Mouse (Mus musculus) midbrain, embryonic 15.5 days (tissue): ENCODE data around the gene Tpst2. TPM values are rescaled to one million over a fixed set of nuclear protein-coding genes. Genes with fewer than 3 reads are reported as not detected.

Source experiments
- ATAC-seq: fragments of 200-750 bp; cut with Nextera tagmentation; replicated peaks from 2 replicates; pipeline ENCODE4 v1.8.0; 2017; ENCODE audit warnings: moderate TSS enrichment
- H3K27ac ChIP-seq: fragments of 300-500 bp; sonication (generic); 2 replicates; pipeline ENCODE4 v1.5.1; 2015; ENCODE audit warnings: mild to moderate bottlenecking, inconsistent platforms
- H3K27me3 ChIP-seq: fragments of 300-500 bp; sonication (generic); replicated peaks from 2 replicates; pipeline ENCODE4 v1.6.1; 2015; ENCODE audit warnings: inconsistent platforms
- H3K36me3 ChIP-seq: fragments of 300-500 bp; sonication (generic); replicated peaks from 2 replicates; pipeline ENCODE4 v1.6.1; 2015; ENCODE audit warnings: inconsistent platforms
- H3K4me1 ChIP-seq: fragments of 300-500 bp; sonication (generic); 2 replicates; pipeline ENCODE4 v1.6.1; 2015; ENCODE audit warnings: inconsistent platforms
- H3K4me2 ChIP-seq: fragments of 300-500 bp; sonication (generic); 2 replicates; pipeline ENCODE4 v1.6.1; 2015; ENCODE audit warnings: inconsistent platforms, mild to moderate bottlenecking, moderate library complexity
- H3K4me3 ChIP-seq: fragments of 300-500 bp; sonication (generic); 2 replicates; pipeline ENCODE4 v1.5.1; 2015; ENCODE audit warnings: mild to moderate bottlenecking, inconsistent platforms
- H3K9ac ChIP-seq: fragments of 300-500 bp; sonication (generic); 2 replicates; pipeline ENCODE4 v1.6.1; 2015; ENCODE audit warnings: mild to moderate bottlenecking, inconsistent platforms
- H3K9me3 ChIP-seq: fragments of 300-500 bp; sonication (generic); 2 replicates; pipeline ENCODE4 v1.6.1; 2016; ENCODE audit warnings: inconsistent platforms
- WGBS: fragments of 180-500 bp; shearing (Covaris S2); methylation state at CpG from one replicate; pipeline ENCODE4 v1.1.7; 2015; ENCODE audit warnings: mixed read lengths; 5-methylcytosine and 5-hydroxymethylcytosine counted together
- polyA plus RNA-seq: library from polyadenylated mRNA; unstranded; fragments of >200 nt; fragmentation: Nextera tagmentation; extraction: Ambion mirVana; gene quantifications from 2 replicates; pipeline ENCODE4 v1.2.1, GENCODE M21; 2015

Tpst2 gene
- polyA plus RNA-seq, 1 experiment from 2014 or later: 29.4 TPM

GRCm38 (mm10) chr5:112276907-112277348 is 437 bp downstream of the Tpst2 start:
- peak; percentile 37 for ATAC-seq
- H3K4me3 ChIP-seq: peak overlapping the region; percentile 80
- H3K4me2 ChIP-seq: peak overlapping the region; percentile 95
- H3K36me3 ChIP-seq: no peaks in the 10 kb centered on the region
- H3K4me1 ChIP-seq: peaks cover 23% of the 10 kb centered on the region
- H3K27me3 ChIP-seq: no peaks in the 10 kb centered on the region
- H3K27ac ChIP-seq: peak overlapping the region; percentile 85
- under 1% methylated on average over 24 of the region's 24 CpGs for WGBS
- H3K9me3 ChIP-seq: no peaks in the 10 kb centered on the region
- H3K9ac ChIP-seq: peak overlapping the region; percentile 49

- H3K4me1 ChIP-seq: peaks cover 23% of the 10 kb centered on the region
- H3K9ac ChIP-seq: no peak overlapping the region
- no peak overlapping the region for H3K4me3 ChIP-seq
- no peak overlapping the region for H3K27ac ChIP-seq
- ATAC-seq: no peak
- no peaks in the 10 kb centered on the region for H3K27me3 ChIP-seq
- H3K9me3 ChIP-seq: no peaks in the 10 kb centered on the region
- peak overlapping the region; percentile 95; the same call in 1 of the 2 replicates for H3K4me2 ChIP-seq
- WGBS: 89% methylated on average over 11 of the region's 11 CpGs
- H3K36me3 ChIP-seq: no peaks in the 10 kb centered on the region
These were observed 1.5 kb downstream of the Tpst2 start for GRCm38 (mm10) chr5:112277906-112278470.

GRCm38 (mm10) chr5:112279181-112280021 is 2.9 kb downstream of the Tpst2 start:
- Histone ChIP-seq H3K27me3 (no peaks in the 10 kb centered on the region), H3K27ac (no peak overlapping the region), H3K4me3 (no peak overlapping the region), H3K9ac (no peak overlapping the region), H3K4me2 (no peak overlapping the region), H3K4me1 (peaks cover 23% of the 10 kb centered on the region), H3K36me3 (no peaks in the 10 kb centered on the region), H3K9me3 (no peaks in the 10 kb centered on the region)
- WGBS: 93% methylated on average over 17 of the region's 17 CpGs
- no peak for ATAC-seq

GRCm38 (mm10) chr5:112280151-112280550 is 3.7 kb downstream of the Tpst2 start:
- Histone ChIP-seq H3K4me2 (no peak overlapping the region), H3K27me3 (no peaks in the 10 kb centered on the region), H3K36me3 (no peaks in the 10 kb centered on the region), H3K27ac (no peak overlapping the region), H3K4me1 (peaks cover 23% of the 10 kb centered on the region), H3K4me3 (no peak overlapping the region), H3K9ac (no peak overlapping the region), H3K9me3 (no peaks in the 10 kb centered on the region)
- 90% methylated on average over 7 of the region's 7 CpGs for WGBS
- ATAC-seq: no peak

- Histone ChIP-seq H3K27me3 (no peaks in the 10 kb centered on the region), H3K4me2 (no peak overlapping the region), H3K36me3 (no peaks in the 10 kb centered on the region), H3K4me3 (no peak overlapping the region), H3K9me3 (no peaks in the 10 kb centered on the region), H3K27ac (no peak overlapping the region), H3K4me1 (peaks cover 20% of the 10 kb centered on the region), H3K9ac (no peak overlapping the region)
- ATAC-seq: no peak
- WGBS: 62% methylated on average over 15 of the region's 15 CpGs
These were observed 4.6 kb downstream of the Tpst2 start for GRCm38 (mm10) chr5:112280863-112281660.

- no peaks in the 10 kb centered on the region for H3K36me3 ChIP-seq
- peaks cover 20% of the 10 kb centered on the region for H3K4me1 ChIP-seq
- H3K9ac ChIP-seq: no peak overlapping the region
- no peak overlapping the region for H3K27ac ChIP-seq
- H3K4me2 ChIP-seq: no peak overlapping the region
- no peaks in the 10 kb centered on the region for H3K9me3 ChIP-seq
- no peak for ATAC-seq
- H3K27me3 ChIP-seq: no peaks in the 10 kb centered on the region
- no peak overlapping the region for H3K4me3 ChIP-seq
- WGBS: 93% methylated on average over 4 of the region's 4 CpGs
These were observed 5.2 kb downstream of the Tpst2 start for GRCm38 (mm10) chr5:112281676-112282075.

GRCm38 (mm10) chr5:112282123-112282779 is 5.8 kb downstream of the Tpst2 start:
- 80% methylated on average over 6 of the region's 6 CpGs for WGBS
- H3K27ac ChIP-seq: no peak overlapping the region
- no peaks in the 10 kb centered on the region for H3K27me3 ChIP-seq
- no peak for ATAC-seq
- H3K4me3 ChIP-seq: no peak overlapping the region
- H3K4me1 ChIP-seq: peaks cover 17% of the 10 kb centered on the region
- H3K4me2 ChIP-seq: no peak overlapping the region
- H3K36me3 ChIP-seq: no peaks in the 10 kb centered on the region
- H3K9me3 ChIP-seq: no peaks in the 10 kb centered on the region
- no peak overlapping the region for H3K9ac ChIP-seq

GRCm38 (mm10) chr5:112282780-112283482 is 6.4 kb downstream of the Tpst2 start:
- no peak for ATAC-seq
- Histone ChIP-seq H3K4me1 (peaks cover 10% of the 10 kb centered on the region), H3K27ac (no peak overlapping the region), H3K4me3 (no peak overlapping the region), H3K9ac (no peak overlapping the region), H3K9me3 (no peaks in the 10 kb centered on the region), H3K36me3 (no peaks in the 10 kb centered on the region), H3K27me3 (no peaks in the 10 kb centered on the region), H3K4me2 (no peak overlapping the region)
- WGBS: 76% methylated on average over 9 of the region's 9 CpGs

GRCm38 (mm10) chr5:112283543-112284202 is 7.2 kb downstream of the Tpst2 start:
- no peaks in the 10 kb centered on the region for H3K36me3 ChIP-seq
- H3K9me3 ChIP-seq: no peaks in the 10 kb centered on the region
- WGBS: 72% methylated on average over 10 of the region's 10 CpGs
- H3K4me2 ChIP-seq: no peak overlapping the region
- 0 out of 2 replicates have a peak, but pooled peaks cover 8% of the 10 kb centered on the region for H3K4me1 ChIP-seq
- no peak overlapping the region for H3K4me3 ChIP-seq
- no peak for ATAC-seq
- no peak overlapping the region for H3K27ac ChIP-seq
- H3K9ac ChIP-seq: no peak overlapping the region
- H3K27me3 ChIP-seq: no peaks in the 10 kb centered on the region

GRCm38 (mm10) chr5:112284203-112284582 is 7.7 kb downstream of the Tpst2 start:
- H3K9ac ChIP-seq: no peak overlapping the region
- no peak for ATAC-seq
- H3K9me3 ChIP-seq: no peaks in the 10 kb centered on the region
- H3K4me2 ChIP-seq: no peak overlapping the region
- WGBS: 74% methylated on average over 7 of the region's 7 CpGs
- no peaks in the 10 kb centered on the region for H3K27me3 ChIP-seq
- no peak overlapping the region for H3K4me3 ChIP-seq
- 0 out of 2 replicates have a peak, but pooled peaks cover 8% of the 10 kb centered on the region for H3K4me1 ChIP-seq
- no peak overlapping the region for H3K27ac ChIP-seq
- H3K36me3 ChIP-seq: no peaks in the 10 kb centered on the region

GRCm38 (mm10) chr5:112285548-112286085 is 9.1 kb downstream of the Tpst2 start:
- Histone ChIP-seq H3K9me3 (no peaks in the 10 kb centered on the region), H3K4me2 (no peak overlapping the region), H3K27ac (no peak overlapping the region), H3K9ac (no peak overlapping the region), H3K27me3 (no peaks in the 10 kb centered on the region), H3K36me3 (no peaks in the 10 kb centered on the region), H3K4me1 (0 out of 2 replicates have a peak, but pooled peaks cover 3% of the 10 kb centered on the region), H3K4me3 (no peak overlapping the region)
- WGBS: 90% methylated on average over 7 of the region's 7 CpGs
- ATAC-seq: no peak
